Mouse (Mus musculus): ENCODE data around the gene Vps16.

Vps16 gene

DNA sequence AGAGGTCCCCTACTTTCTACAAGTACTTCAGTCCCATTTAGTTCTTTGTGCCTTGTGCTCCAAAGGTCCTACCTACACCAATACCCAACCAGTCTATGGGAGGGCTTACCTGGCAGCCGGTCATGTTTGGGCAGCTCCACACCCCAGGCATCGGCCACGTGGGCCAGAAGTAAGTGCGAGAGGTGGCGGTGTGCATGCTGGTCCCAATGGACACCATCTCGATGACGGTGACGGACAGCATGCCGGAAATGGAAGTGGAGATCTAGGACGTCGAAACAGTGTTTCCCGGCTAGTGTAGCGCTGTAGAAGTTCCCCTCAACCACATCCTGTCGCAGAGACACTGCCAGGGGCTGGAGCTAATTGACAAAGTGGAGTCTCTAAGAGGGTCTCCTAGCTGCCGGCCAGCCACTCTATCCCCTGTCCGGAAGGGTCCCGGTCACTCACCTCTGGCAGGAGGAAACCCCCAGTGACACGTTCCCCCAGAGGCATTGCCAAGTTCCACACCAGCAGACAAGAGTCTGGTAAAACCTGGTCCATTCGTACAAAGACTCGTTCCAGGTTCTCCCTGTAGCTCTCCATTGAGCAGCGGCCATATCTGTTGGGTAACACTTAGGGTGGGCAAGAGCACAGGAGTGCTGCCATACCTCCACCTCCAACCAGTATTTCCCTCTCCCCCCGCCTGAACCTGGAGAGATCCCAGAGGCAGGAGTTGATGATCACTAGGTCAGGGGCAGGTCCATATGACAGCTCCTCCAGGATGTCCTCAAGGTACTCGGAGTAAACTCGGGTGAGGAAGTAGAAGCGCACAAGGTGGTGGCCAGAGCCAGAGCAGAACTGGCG lies 2.1 kb upstream of the Vps16 start:
- no peak for DNase-seq (ENCODE audit: low read depth in 2 of 2, low spot score in 2 of 2)

- peak; percentile 68 to 72 for DNase-seq (ENCODE audit: low read depth in 2 of 2, low spot score in 2 of 2)
These were observed 578 bp upstream of the Vps16 start for GRCm38 (mm10) chr2:130423397-130424125.

- DNase-seq (ENCODE audit: low read depth in 2 of 2, low spot score in 2 of 2), result no peak
These were observed 973 bp downstream of the Vps16 start for GRCm38 (mm10) chr2:130425112-130425511.

DNA sequence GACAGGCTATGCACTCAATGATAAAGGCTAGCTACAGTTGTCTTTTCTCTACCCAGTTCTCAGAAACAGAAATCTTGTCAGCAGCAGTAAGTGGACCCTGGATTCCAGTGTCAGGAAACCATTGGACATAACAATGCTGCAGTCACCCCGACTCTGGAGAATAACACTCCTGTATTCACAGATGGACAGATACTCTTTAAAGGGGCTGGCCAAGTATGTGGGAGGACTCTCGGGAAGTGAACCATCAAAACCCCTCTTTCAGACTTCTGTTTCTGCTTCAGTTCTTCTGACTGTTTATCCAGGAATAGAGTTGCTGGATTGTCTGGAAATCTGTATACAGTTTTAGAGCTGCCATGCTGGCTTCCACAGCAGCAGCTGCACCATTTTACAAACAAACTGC lies 5.7 kb downstream of the Vps16 start:
- no peak for DNase-seq (ENCODE audit: low read depth in 2 of 2, low spot score in 2 of 2)

- no peak for DNase-seq (ENCODE audit: low read depth in 2 of 2, low spot score in 2 of 2)
These were observed 6.3 kb downstream of the Vps16 start for GRCm38 (mm10) chr2:130430484-130430883.

- DNase-seq (ENCODE audit: low read depth in 2 of 2, low spot score in 2 of 2), result no peak
These were observed 8.0 kb downstream of the Vps16 start for GRCm38 (mm10) chr2:130432157-130432556.

DNA sequence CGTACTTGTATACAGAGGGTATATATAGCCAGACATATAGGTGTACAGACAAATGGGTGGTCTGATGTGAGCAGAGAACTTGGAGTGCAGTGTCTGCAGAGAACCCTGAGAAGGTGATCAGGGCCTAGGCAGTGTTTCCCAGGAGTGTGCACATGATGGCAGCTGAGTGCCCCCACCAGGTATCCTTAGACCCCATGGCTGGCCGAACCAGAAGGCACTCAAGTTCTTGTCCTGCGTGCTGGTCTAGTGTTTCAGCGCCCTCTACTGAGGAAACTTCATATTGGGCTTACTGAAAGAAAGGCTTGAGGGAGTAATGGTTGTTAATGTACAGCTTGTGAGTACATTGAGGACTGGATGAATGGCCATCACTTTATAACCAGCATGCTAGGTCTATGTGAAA lies 9.0 kb downstream of the Vps16 start:
- peak; percentile 31 to 60 for DNase-seq (ENCODE audit: low read depth in 2 of 2, low spot score in 2 of 2)

GRCm38 (mm10) chr2:130436769-130437168 lies 12.6 kb downstream of the Vps16 start:
- DNase-seq (ENCODE audit: low read depth in 2 of 2, low spot score in 2 of 2), result no peak

- no peak for DNase-seq (ENCODE audit: low read depth in 2 of 2, low spot score in 2 of 2)
These were observed 14.7 kb downstream of the Vps16 start for GRCm38 (mm10) chr2:130438861-130439260.

GRCm38 (mm10) chr2:130439840-130440480 lies 15.8 kb downstream of the Vps16 start:
- no peak for DNase-seq (ENCODE audit: low read depth in 2 of 2, low spot score in 2 of 2)

DNA sequence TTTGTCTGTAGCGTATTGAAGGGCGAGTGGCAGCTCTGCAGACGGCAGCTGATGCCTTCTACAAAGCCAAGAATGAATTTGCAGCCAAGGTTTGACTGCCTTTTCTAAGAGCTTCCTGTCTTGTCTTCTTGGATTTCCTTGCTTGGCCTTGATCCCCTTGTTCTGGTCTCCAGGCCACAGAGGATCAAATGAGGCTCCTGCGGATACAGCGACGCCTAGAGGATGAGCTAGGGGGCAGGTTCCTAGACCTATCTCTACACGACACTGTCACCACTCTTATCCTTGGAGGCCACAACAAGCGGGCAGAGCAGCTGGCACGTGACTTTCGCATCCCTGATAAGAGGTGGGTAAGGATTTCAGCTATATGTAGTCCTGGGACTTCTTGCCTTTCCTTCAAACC lies 18.0 kb downstream of the Vps16 start:
- no peak for DNase-seq (ENCODE audit: low read depth in 2 of 2, low spot score in 2 of 2)

DNA sequence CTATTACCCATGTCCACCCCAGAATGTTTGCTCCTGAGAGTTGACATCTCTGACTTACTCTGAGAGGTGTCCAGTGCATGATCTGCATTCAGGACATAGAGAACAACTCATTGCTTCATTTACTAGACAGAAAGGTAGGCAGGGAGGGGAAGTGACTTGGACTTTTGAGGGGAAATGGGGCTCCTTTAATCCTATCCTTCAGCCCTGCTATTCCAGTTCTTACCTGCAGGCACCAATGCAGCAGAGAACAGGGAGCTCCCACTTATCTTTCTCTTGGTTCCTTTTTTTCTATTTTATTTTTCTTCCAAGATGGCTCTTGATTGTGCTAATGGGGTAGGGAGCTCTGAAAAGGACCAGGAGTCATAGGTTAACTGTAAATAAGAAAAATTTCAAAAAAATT lies 24.3 kb downstream of the Vps16 start:
- DNase-seq (ENCODE audit: low read depth in 2 of 2, low spot score in 2 of 2), result no peak

DNA sequence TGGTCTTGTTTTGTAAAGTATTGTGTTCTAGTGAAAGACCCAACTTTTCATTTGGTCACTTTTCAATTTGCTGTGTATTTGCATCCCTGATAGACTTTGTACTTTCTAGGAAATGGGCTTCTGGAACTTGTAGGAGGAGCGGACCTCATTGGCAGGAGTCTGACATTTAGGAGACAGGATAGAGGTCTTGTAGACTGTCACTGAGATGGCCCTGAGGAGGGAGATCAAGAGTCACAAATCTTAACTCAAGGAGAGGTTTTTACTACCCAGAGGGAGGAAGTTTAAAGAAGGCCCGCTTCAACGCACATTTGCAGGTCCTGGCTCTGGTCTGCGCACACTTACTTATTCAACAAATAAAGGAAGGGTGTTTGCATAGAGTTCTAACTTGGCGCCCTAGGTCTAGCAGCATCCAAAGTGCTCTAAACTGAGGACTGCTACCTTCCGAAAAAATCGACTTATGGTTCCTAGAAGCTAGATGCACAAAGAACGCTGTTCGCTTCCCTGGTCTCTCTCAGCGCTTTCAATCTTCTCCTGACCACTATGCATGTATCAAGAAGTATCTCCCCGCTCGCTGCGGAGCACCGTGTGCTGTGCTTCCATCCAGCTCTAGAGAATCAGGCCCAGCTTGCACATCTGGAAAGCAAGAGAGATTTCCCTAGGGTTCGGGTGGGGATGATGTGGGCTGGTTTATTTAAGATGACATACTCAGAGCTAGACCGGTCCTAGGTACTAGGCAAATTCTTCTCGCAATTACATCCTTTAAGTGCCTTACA lies 25.1 kb downstream of the Vps16 start:
- no peak for DNase-seq (ENCODE audit: low read depth in 2 of 2, low spot score in 2 of 2)

GRCm38 (mm10) chr2:130449794-130450433 lies 25.8 kb downstream of the Vps16 start, which contains the start of gene Ptpra:
Ptpra (plus strand) TSS chr2:130450278.
- peak; percentile 80 to 87 for DNase-seq (ENCODE audit: low read depth in 2 of 2, low spot score in 2 of 2)

GRCm38 (mm10) chr2:130450434-130450796 lies 26.3 kb downstream of the Vps16 start:
- DNase-seq (ENCODE audit: low read depth in 2 of 2, low spot score in 2 of 2), result peak in 1 of 2 experiments; percentile 46

DNA sequence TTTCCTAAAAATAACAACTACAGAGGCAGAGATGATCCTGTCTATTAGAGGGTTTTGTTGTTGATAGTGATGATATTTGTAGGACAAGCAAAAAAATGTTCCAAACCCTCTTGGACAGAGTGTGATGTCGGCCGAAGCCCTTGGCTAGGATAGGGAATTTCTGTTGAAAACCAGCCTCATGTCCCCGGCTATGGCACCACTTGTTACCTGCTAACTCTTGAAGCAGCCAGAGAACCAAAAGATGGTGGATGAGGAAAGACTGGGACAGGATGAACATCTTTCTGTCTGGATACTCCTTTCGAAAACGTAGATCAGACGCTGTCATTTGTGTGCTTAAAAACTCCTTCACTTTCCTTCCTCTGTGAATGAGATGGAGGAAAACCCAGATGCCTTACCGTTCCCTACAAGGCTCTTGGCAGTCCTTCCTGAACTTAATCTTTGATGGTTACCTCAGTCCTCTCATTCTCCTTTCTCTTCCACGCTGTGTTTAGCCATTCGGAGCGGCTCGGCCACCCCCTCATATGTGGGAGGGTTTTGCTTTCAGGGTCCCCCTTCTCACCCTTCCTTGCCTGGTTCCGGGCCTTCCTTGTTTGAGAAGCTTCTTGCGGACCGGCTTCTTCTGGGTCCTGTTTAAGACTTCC lies 27.1 kb downstream of the Vps16 start:
- DNase-seq (ENCODE audit: low read depth in 2 of 2, low spot score in 2 of 2), result no peak

- no peak for DNase-seq (ENCODE audit: low read depth in 2 of 2, low spot score in 2 of 2)
These were observed 27.6 kb downstream of the Vps16 start for GRCm38 (mm10) chr2:130451727-130452090.

GRCm38 (mm10) chr2:130452266-130452665 lies 28.1 kb downstream of the Vps16 start:
- no peak for DNase-seq (ENCODE audit: low read depth in 2 of 2, low spot score in 2 of 2)

DNA sequence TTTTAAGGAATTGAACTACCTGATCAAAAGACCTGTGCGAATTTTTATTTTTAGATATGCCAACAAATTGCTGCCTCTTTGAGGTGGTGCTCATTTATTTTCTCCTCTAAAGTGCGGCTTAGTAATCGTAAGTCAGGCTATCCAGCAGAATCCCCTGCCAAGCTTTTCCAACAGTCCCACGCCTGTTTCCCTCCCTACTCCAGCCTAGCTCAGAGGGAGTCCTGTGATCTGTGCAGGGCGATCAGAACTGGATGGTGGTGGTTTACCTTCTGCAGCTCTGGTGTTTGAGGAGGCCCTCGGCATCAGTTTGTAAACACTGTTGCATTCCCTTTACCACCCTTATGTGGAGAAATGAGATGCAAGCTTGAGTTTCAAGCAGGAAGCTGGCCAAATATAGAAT lies 29.3 kb downstream of the Vps16 start:
- DNase-seq (ENCODE audit: low read depth in 2 of 2, low spot score in 2 of 2), result no peak

GRCm38 (mm10) chr2:130454748-130455370 lies 30.7 kb downstream of the Vps16 start:
- DNase-seq (ENCODE audit: low read depth in 2 of 2, low spot score in 2 of 2), result no peak
